Mouse (Mus musculus): ENCODE data around the gene Cd96. TPM values are rescaled to one million over a fixed set of nuclear protein-coding genes. Genes with fewer than 3 reads are reported as not detected.

Cd96 gene
- total RNA-seq, 2 experiments from 2014 or later, result not detected

GRCm38 (mm10) chr16:46036261-46036660 lies 83.8 kb downstream of the Cd96 start:
- DNase-seq (ENCODE audit: low spot score), result no peak

GRCm38 (mm10) chr16:46033896-46034295 lies 86.2 kb downstream of the Cd96 start:
- peak; percentile 23 for DNase-seq (ENCODE audit: low spot score)

GRCm38 (mm10) chr16:46022958-46023491 lies 97.0 kb downstream of the Cd96 start:
- DNase-seq (ENCODE audit: low spot score), result no peak

- DNase-seq (ENCODE audit: low spot score), result peak; percentile 40
Observed at GRCm38 (mm10) chr16:46022189-46022928, 97.7 kb downstream of the Cd96 start.

GRCm38 (mm10) chr16:46021302-46021701 lies 98.7 kb downstream of the Cd96 start:
- DNase-seq (ENCODE audit: low spot score), result no peak

GRCm38 (mm10) chr16:46020396-46020795 lies 99.7 kb downstream of the Cd96 start:
- DNase-seq (ENCODE audit: low spot score), result no peak

- DNase-seq (ENCODE audit: low spot score), result no peak
Observed at GRCm38 (mm10) chr16:46019799-46020198, 100.3 kb downstream of the Cd96 start.

- DNase-seq (ENCODE audit: low spot score), result no peak
Observed at GRCm38 (mm10) chr16:46019359-46019758, 100.7 kb downstream of the Cd96 start.

- no peak for DNase-seq (ENCODE audit: low spot score)
Observed at GRCm38 (mm10) chr16:46011696-46012095, 108.4 kb downstream of the Cd96 start.

- DNase-seq (ENCODE audit: low spot score), result no peak
Observed at GRCm38 (mm10) chr16:46010906-46011220, 109.2 kb downstream of the Cd96 start.

GRCm38 (mm10) chr16:46010153-46010905 lies 109.7 kb downstream of the Cd96 start, which contains the start of gene Plcxd2:
Gene Plcxd2 (minus strand): TSS chr16:46010218.
- DNase-seq (ENCODE audit: low spot score), result peak; percentile 96

- no peak for DNase-seq (ENCODE audit: low spot score)
Observed at GRCm38 (mm10) chr16:46009717-46010116, 110.3 kb downstream of the Cd96 start.

- no peak for DNase-seq (ENCODE audit: low spot score)
Observed at GRCm38 (mm10) chr16:46008766-46009165, 111.3 kb downstream of the Cd96 start.

GRCm38 (mm10) chr16:46008036-46008605 lies 111.9 kb downstream of the Cd96 start:
- DNase-seq (ENCODE audit: low spot score), result no peak

GRCm38 (mm10) chr16:46006261-46006660 lies 113.8 kb downstream of the Cd96 start:
- no peak for DNase-seq (ENCODE audit: low spot score)

- no peak for DNase-seq (ENCODE audit: low spot score)
Observed at GRCm38 (mm10) chr16:46001550-46002166, 118.4 kb downstream of the Cd96 start.

GRCm38 (mm10) chr16:46000976-46001375 lies 119.1 kb downstream of the Cd96 start:
- no peak for DNase-seq (ENCODE audit: low spot score)

GRCm38 (mm10) chr16:45999374-46000191 lies 120.5 kb downstream of the Cd96 start:
- no peak for DNase-seq (ENCODE audit: low spot score)

GRCm38 (mm10) chr16:45998231-45998630 lies 121.8 kb downstream of the Cd96 start:
- no peak for DNase-seq (ENCODE audit: low spot score)

- DNase-seq (ENCODE audit: low spot score), result no peak
Observed at GRCm38 (mm10) chr16:45990901-45991676, 129.0 kb downstream of the Cd96 start.
